Mouse (Mus musculus) liver, embryonic 14.5 days (tissue): ENCODE measurements around the gene Rhbdd1.

ENCODE experiments used
- CTCF ChIP-seq: IDR thresholded peaks from 2 replicates; pipeline ENCODE4 v1.5.1; 2016; ENCODE audit warnings: antibody characterized with exemption, low read depth, control low read depth
- EP300 ChIP-seq: IDR thresholded peaks from 2 replicates; pipeline ENCODE4 v1.6.1; 2016; ENCODE audit warnings: antibody characterized with exemption, low read depth

DNA sequence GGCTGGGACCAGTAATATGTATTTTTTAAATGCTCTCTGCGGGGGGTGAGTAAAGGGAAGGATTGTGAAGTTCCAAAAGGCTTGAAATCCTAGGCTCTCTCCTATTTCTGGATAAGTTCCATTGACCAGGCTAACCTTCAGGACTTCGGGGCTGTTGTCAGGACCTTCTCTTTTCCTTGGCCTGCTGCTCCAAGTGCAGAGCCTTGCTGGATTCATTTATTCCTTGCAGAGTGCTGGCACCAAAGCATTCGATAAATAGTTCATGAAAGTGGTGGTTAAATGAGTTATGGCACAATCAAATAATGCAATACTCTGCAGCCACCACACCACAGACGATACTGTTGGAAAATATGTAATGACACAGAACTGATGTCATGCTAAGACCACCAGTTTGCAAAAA is 143.1 kb downstream of the Rhbdd1 start:
- TF ChIP-seq CTCF (no peak), EP300 (no peak)
